Mouse (Mus musculus) hindbrain, embryonic 11.5 days (tissue): ENCODE data around the gene Znrf2. TPM values are rescaled to one million over a fixed set of nuclear protein-coding genes. Genes with fewer than 3 reads are reported as not detected.
"Not testable (repeated sequence)": the region's sequence is repeated elsewhere in the genome, so short reads cannot be mapped to it uniquely, and the experiment has no call there.

Source experiments
- ATAC-seq: fragments of 200-750 bp; cut with Nextera tagmentation; 2 replicates; pipeline ENCODE4 v1.8.0; 2017; ENCODE audit warnings: mild to moderate bottlenecking, moderate TSS enrichment, moderate library complexity; ENCODE audit not compliant: low FRiP score
- DNase-seq: peaks from one replicate; pipeline ENCODE4 v3.0.0-alpha.2; 2015; ENCODE audit warnings: low spot score
- H3K27ac ChIP-seq: fragments of 300-500 bp; sonication (generic); 2 replicates; pipeline ENCODE4 v1.5.1; 2014; ENCODE audit warnings: mild to moderate bottlenecking, low read depth, low read length
- H3K27me3 ChIP-seq: fragments of 300-500 bp; sonication (generic); 2 replicates; pipeline ENCODE4 v1.6.1; 2014; ENCODE audit warnings: mild to moderate bottlenecking, low read length, moderate library complexity, mixed read lengths; ENCODE audit not compliant: control insufficient read depth, insufficient read depth
- H3K36me3 ChIP-seq: fragments of 300-500 bp; sonication (generic); 2 replicates; pipeline ENCODE4 v1.6.1; 2014; ENCODE audit warnings: mild to moderate bottlenecking, low read length, moderate library complexity, mixed read lengths; ENCODE audit not compliant: control insufficient read depth, insufficient read depth
- H3K4me1 ChIP-seq: fragments of 300-500 bp; sonication (generic); replicated peaks from 2 replicates; pipeline ENCODE4 v1.6.1; 2014; ENCODE audit warnings: low read length, mixed read lengths; ENCODE audit not compliant: control insufficient read depth, insufficient read depth
- H3K4me2 ChIP-seq: fragments of 300-500 bp; sonication (generic); replicated peaks from 2 replicates; pipeline ENCODE4 v1.6.1; 2014; ENCODE audit warnings: mild to moderate bottlenecking, low read depth, low read length
- H3K4me3 ChIP-seq: fragments of 300-500 bp; sonication (generic); 2 replicates; pipeline ENCODE4 v1.5.1; 2014; ENCODE audit warnings: low read depth, low read length
- H3K9ac ChIP-seq: fragments of 300-500 bp; sonication (generic); 2 replicates; pipeline ENCODE4 v1.6.1; 2014; ENCODE audit warnings: low read depth, low read length
- H3K9me3 ChIP-seq: fragments of 300-500 bp; sonication (generic); 2 replicates; pipeline ENCODE4 v1.6.1; 2016; ENCODE audit warnings: low read length; ENCODE audit not compliant: control insufficient read depth
- WGBS: fragments of 180-500 bp; shearing (Covaris S2); extraction: QIAGEN DNeasy Blood & Tissue Kit; methylation state at CpG from one replicate; pipeline ENCODE4 v1.1.7; 2014; 5-methylcytosine and 5-hydroxymethylcytosine counted together
- polyA plus RNA-seq: library from polyadenylated mRNA; unstranded; fragments of >200 nt; fragmentation: Nextera tagmentation; extraction: Ambion mirVana; gene quantifications from 2 replicates; pipeline ENCODE4 v1.2.1, GENCODE M21; 2014

Gene Znrf2
- polyA plus RNA-seq, 1 experiment from 2014 or later, result 3.6 TPM

- 91% methylated on average over 6 of the region's 6 CpGs for WGBS
- ATAC-seq (no peak), DNase-seq (no peak)
- Histone ChIP-seq H3K36me3 (no peaks in the 10 kb centered on the region), H3K9ac (no peak overlapping the region), H3K9me3 (no peaks in the 10 kb centered on the region), H3K4me3 (no peak overlapping the region), H3K27me3 (no peaks in the 10 kb centered on the region), H3K4me2 (no peak overlapping the region), H3K4me1 (no peaks in the 10 kb centered on the region), H3K27ac (no peak overlapping the region)
Observed at GRCm38 (mm10) chr6:54812276-54812675, 4.4 kb upstream of the Znrf2 start.

GRCm38 (mm10) chr6:54815428-54816130, 1.1 kb upstream of the Znrf2 start:
- Histone ChIP-seq H3K4me3 (no peak overlapping the region), H3K36me3 (no peaks in the 10 kb centered on the region), H3K9ac (0 out of 2 replicates have a peak overlapping the region, but pooled peaks have one; percentile 19), H3K4me2 (peak overlapping the region; percentile 55; the same call in 1 of the 2 replicates), H3K27ac (no peak overlapping the region), H3K4me1 (no peaks in the 10 kb centered on the region), H3K27me3 (no peaks in the 10 kb centered on the region), H3K9me3 (no peaks in the 10 kb centered on the region)
- ATAC-seq (no peak), DNase-seq (no peak)
- WGBS, result 80% methylated on average over 9 of the region's 9 CpGs

- Histone ChIP-seq H3K27ac (peak overlapping the region; percentile 98), H3K27me3 (no peaks in the 10 kb centered on the region), H3K36me3 (no peaks in the 10 kb centered on the region), H3K4me3 (peak overlapping the region; percentile 70), H3K4me2 (peak overlapping the region; percentile 55), H3K4me1 (no peaks in the 10 kb centered on the region), H3K9me3 (no peaks in the 10 kb centered on the region), H3K9ac (peak overlapping the region; percentile 73)
- WGBS, result under 1% methylated on average over 32 of the region's 39 CpGs
- peak; percentile 73 for DNase-seq
- ATAC-seq, result peak; percentile 34
Observed at GRCm38 (mm10) chr6:54817266-54817767, 601 bp downstream of the Znrf2 start.

GRCm38 (mm10) chr6:54818389-54818788, 1.7 kb downstream of the Znrf2 start:
- peak overlapping the region; percentile 55 for H3K4me2 ChIP-seq
- H3K9ac ChIP-seq, result no peak overlapping the region
- 53% methylated on average over 2 of the region's 2 CpGs for WGBS
- H3K27ac ChIP-seq, result no peak overlapping the region
- no peaks in the 10 kb centered on the region for H3K9me3 ChIP-seq
- H3K36me3 ChIP-seq, result no peaks in the 10 kb centered on the region
- no peaks in the 10 kb centered on the region for H3K4me1 ChIP-seq
- peak overlapping the region; percentile 70; the same call in 1 of the 2 replicates for H3K4me3 ChIP-seq
- no peaks in the 10 kb centered on the region for H3K27me3 ChIP-seq
- ATAC-seq, result no peak
- no peak for DNase-seq

GRCm38 (mm10) chr6:54819272-54819671, 2.6 kb downstream of the Znrf2 start:
- H3K4me2 ChIP-seq, result no peak overlapping the region
- H3K27ac ChIP-seq, result no peak overlapping the region
- H3K9ac ChIP-seq, result no peak overlapping the region
- no peaks in the 10 kb centered on the region for H3K36me3 ChIP-seq
- DNase-seq (no peak), ATAC-seq (no peak)
- no peaks in the 10 kb centered on the region for H3K27me3 ChIP-seq
- no peak overlapping the region for H3K4me3 ChIP-seq
- WGBS, result 31% methylated on average over 4 of the region's 4 CpGs
- H3K4me1 ChIP-seq, result no peaks in the 10 kb centered on the region
- H3K9me3 ChIP-seq, result no peaks in the 10 kb centered on the region

GRCm38 (mm10) chr6:54819746-54820145, 3.0 kb downstream of the Znrf2 start:
- Histone ChIP-seq H3K9ac (no peak overlapping the region), H3K36me3 (no peaks in the 10 kb centered on the region), H3K27ac (no peak overlapping the region), H3K4me2 (no peak overlapping the region), H3K27me3 (no peaks in the 10 kb centered on the region), H3K4me3 (no peak overlapping the region), H3K4me1 (no peaks in the 10 kb centered on the region), H3K9me3 (no peaks in the 10 kb centered on the region)
- no peak for DNase-seq
- ATAC-seq, result no peak
- WGBS, result 58% methylated on average over 3 of the region's 3 CpGs

GRCm38 (mm10) chr6:54822348-54822747, 5.6 kb downstream of the Znrf2 start:
- Histone ChIP-seq H3K9me3 (no peaks in the 10 kb centered on the region), H3K27ac (no peak overlapping the region), H3K27me3 (no peaks in the 10 kb centered on the region), H3K36me3 (no peaks in the 10 kb centered on the region), H3K9ac (no peak overlapping the region), H3K4me3 (no peak overlapping the region), H3K4me2 (no peak overlapping the region), H3K4me1 (no peaks in the 10 kb centered on the region)
- 91% methylated on average over 4 of the region's 4 CpGs for WGBS
- DNase-seq, result no peak
- no peak for ATAC-seq

GRCm38 (mm10) chr6:54824561-54824960, 7.8 kb downstream of the Znrf2 start:
- H3K4me1 ChIP-seq, H3K9me3 ChIP-seq, DNase-seq, ATAC-seq, H3K36me3 ChIP-seq, H3K27ac ChIP-seq, H3K9ac ChIP-seq, H3K4me3 ChIP-seq, H3K27me3 ChIP-seq, H3K4me2 ChIP-seq: not testable (repeated sequence)
- 93% methylated on average over 2 of the region's 2 CpGs for WGBS

- Histone ChIP-seq H3K9me3 (no peaks in the 10 kb centered on the region), H3K4me2 (no peak overlapping the region), H3K36me3 (no peaks in the 10 kb centered on the region), H3K27ac (no peak overlapping the region), H3K27me3 (no peaks in the 10 kb centered on the region), H3K9ac (no peak overlapping the region), H3K4me1 (no peaks in the 10 kb centered on the region), H3K4me3 (no peak overlapping the region)
- ATAC-seq (no peak), DNase-seq (no peak)
- WGBS, result 83% methylated on average over 5 of the region's 5 CpGs
Observed at GRCm38 (mm10) chr6:54827481-54827880, 10.8 kb downstream of the Znrf2 start.
